Mouse (Mus musculus) forelimb bud, embryonic 11.5 days (tissue): ENCODE data around the gene Ptpn7.

Experiments
- DNase-seq: peaks from one replicate; pipeline ENCODE4 v3.0.0-alpha.2; 2012; ENCODE audit warnings: low read depth, low spot score

Ptpn7 gene

DNA sequence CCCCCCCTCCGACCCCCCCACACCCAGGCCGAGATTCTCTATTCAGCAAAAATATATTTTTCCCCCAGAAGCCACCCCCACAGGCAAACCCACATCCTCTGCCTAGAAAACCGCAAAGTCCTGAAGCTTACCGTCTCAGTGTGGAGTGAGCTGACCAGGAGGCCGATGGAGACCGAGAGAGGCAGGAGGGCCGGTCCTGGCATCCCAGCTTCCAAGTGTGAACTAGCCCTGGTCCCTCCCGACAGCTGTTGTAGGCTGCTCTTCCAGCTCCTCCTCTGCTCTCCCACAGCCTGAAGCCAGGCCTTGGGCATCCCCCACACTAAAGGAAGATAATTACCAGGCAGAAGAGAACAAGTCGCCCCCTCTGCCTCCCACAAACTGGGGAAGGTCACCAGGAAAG lies 3.5 kb upstream of the Ptpn7 start:
- DNase-seq, result no peak

DNA sequence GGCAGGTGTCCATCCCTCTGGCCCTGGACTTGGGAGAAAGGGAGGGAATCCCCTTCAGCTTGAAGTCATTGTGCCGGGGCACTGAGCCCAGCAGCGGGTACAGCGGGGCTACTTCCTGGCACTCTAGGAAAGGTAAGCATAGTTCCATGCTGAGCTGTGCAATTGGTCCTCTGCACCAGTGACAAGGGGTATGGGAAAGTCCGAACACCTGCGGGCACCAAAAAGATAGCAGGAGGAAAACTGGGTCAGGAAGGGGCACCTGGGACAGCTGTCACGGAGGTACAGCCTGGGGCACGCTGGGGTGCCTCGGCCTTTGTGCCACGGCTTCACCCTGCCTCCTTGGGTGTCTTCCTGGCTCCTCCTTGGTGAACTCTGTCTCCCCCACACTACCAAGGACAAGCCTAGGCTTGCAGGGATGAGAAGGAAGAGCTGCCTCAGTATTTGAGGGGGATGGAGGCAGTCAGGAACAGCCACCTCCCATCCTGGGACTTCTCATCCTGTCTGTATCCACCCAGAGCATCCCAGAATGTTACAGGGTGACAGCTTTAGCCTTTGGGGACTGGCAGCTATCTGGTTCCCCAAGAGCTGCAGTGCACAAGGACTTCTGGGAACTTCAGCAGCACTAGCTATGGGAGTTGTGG lies 2.8 kb upstream of the Ptpn7 start:
- DNase-seq, result no peak

DNA sequence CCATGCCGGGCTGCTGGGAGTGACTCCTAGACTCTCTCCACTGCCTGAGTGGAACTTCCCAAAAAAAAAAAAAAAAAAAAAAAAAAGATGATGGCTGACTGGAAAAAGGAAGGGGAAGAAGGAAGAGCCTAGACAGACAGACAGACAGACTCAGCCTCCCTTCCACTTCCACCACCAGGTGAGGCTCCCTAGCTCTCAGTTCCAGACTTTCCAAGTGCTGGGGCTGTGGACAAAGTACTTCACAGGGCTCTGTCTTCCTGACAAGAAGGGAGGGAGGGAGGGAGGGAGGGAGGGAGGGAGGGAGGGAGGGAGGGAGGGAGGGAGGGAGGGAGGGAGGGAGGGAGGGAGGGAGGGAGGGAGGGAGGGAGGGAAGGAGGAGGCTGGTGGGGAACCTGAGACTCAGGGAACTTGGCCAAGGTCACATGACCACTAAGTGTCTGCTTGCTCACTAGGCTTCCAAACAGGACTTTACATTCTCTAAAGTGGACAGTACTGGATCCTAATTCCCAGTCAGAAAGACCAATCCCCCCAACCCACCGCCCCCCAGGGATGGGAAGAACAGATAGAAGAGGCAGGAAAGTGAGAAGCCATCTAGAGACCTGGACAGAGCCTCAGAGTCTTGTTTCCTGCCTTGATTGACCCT lies 2.0 kb upstream of the Ptpn7 start:
- DNase-seq, result no peak

DNA sequence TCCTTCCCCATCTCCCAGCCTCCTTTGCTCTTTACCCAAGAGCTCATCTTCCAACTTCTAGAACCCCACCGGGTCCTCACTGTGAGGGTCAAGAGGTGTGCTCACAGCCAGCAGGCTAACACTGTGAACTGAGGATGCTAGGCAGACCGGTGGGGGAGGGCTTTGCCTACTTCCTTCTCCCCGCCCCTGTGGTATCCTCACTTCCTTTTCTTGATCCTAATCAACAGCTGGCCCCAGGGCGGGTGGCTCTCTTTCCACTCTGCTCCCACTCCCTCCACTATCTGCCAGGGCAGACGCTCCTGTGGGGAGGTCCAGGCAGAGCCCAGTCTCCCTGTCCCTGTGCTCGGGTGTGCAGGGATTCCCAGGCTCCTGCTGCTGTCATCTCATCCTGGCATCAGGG lies 1.5 kb upstream of the Ptpn7 start:
- DNase-seq, result no peak

DNA sequence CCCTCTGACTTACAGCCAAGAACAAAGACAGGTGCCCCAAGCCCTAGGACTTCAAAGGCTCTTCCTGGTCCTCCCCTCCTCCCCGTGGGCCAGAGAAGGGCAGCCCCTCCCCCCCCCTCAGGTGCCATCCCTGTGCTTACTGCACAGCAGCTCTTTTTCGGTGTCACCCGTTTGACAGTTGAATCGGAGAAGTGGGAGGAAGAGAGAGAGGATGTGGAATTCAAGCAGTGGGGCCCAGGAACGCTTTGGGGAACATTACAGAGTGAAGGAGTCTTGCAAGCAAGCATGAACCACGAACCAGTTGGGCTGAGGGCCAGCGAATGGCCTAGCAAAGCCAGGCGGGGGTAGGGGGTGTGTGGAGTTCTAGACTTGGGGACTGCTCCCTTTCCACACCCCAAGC lies 940 bp upstream of the Ptpn7 start:
- no peak for DNase-seq

DNA sequence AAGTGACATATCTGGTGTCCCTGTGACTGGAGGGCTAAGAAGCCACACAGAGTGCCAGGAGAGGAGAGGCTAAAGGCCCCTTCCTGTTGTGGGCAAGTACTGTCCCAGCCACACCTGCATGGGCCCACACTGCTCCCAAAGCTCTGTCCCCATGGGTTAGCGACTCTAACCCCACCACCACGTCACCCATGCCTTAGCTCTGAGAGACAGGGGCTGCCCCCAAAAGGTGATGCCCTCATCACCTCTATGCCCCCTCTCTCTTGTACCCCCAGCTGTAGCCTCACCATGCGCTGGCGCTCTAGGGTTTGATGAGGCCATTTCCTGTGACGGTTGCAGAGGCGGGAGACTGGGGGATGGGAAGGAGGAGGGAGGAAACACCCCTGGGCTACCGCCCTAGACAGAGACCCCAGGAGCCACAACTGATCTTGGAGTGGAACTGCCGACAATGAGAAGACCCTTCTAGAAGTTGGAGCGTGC lies 431 bp downstream of the Ptpn7 start:
- no peak for DNase-seq

DNA sequence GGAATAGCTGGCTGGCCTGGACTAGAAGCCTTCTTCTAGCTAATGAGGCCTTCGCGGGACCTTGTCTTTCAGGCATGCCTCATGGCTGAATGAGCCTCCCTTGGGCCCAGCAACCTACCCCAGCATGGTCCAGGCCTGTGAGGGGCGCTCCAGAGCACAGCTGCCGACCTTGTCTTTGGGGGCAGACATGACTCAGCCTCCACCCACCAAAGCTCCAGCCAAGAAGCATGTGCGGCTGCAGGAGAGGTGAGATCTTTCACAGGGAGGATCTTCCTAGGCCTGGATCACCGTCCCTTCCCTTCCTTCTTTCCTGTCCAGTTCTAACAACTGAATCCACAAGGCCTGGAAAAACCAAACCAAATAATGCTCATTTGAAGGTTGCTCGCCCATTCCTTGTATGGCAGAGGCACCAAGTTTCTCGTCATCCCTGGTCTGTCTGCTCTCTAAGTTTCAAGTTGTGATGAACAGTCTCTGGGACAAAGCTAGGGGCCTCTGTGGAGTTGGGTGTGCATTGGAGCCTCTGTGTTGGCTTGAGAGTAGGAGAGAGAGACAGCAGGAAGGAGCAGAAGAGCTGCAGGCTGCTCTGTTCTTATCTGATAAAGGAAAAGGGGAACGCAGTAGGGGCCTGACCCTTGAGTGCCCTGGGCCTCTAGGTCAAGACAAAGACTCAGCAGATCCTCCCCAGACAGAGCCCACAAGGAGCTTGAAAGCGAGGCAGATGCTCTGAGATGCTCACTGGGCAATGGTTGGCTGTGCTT lies 1.4 kb downstream of the Ptpn7 start:
- no peak for DNase-seq

DNA sequence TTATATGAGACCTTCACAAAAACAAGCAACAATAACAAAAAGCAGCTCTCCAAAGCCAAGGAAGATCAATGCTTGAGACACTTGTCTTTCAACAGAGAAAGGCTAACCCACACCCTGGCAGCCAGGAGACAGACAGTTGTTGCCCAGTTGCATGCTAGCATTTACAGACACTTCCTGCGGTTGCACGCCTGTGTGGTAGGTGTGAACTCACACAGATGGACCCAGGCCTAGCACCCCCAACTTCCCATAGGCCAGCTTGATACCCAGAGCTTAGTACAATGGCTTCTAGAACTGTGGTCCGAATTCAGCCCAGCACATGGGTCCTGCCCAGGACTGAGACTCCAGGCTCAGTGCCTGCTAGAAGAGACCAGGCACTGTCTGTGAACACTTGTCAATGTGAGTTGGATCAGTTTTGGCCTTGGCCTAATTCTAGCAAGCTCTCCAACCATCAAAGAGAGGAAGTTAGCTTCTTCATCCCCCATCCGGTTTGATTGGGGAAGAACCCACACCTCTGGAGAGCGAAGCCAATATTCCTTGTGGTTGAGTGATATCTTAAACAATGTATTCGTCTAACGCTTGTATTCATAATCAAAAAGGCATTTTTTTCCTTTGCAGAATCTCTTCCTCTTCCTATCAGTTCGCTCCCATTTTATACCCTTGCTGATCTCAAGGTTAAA lies 2.7 kb downstream of the Ptpn7 start:
- no peak for DNase-seq

DNA sequence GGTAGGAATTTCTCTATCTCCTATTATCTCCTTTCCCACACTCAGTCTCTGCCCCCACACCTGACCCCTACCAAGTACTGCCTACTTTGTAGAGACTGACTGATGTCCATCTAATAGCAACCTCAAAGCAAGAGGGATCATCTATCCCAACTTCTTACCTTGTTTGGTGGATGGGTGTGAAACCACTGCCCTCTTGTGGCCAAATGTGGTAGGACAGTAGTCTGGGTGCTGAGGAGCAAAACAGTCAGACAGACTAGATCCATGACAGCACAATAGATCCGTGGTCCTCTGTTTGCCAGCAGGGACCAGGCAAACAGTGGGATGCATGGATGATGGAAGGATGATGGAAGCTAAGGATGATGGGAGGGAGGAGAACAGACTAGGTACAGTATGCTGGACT lies 4.0 kb downstream of the Ptpn7 start:
- peak; percentile 80 for DNase-seq

DNA sequence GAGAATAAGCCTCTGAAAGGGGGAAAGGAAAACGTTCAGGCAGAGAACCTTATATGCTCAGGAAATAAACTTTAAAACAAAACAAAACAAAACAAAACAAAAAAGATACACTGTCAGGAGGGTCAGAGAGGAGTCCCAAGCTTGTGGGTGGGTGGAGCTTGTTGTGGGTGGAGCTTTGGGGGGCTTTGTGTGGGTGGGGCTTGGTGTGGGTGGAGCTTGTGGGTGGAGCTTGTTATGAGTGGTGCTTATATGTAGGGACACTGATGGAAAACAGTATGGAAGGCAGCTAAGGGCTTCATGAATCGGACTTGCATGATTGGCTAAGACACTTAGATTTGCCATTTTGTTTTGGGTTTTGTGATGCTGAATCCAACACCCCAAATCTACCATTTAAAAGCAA lies 7.4 kb downstream of the Ptpn7 start:
- DNase-seq, result no peak

DNA sequence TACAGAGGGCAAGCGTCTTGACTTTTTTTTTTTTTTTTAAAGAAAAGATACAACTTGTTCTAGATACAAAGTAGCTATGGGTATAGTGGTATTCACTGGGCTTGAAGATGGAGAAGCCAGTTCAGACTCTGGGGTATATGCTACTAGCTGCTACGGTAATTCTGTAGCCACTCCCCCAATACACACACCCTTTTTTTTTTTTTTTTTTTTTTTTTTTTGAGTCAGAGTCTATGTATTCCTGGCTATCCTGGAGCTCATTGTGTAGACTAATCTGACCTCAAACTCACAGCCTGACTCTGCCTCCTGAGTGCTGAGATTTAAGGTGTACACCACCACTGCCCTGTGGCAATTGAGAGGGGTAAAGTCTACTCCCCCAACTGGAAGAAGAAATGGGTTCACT lies 10.0 kb downstream of the Ptpn7 start:
- DNase-seq, result no peak

DNA sequence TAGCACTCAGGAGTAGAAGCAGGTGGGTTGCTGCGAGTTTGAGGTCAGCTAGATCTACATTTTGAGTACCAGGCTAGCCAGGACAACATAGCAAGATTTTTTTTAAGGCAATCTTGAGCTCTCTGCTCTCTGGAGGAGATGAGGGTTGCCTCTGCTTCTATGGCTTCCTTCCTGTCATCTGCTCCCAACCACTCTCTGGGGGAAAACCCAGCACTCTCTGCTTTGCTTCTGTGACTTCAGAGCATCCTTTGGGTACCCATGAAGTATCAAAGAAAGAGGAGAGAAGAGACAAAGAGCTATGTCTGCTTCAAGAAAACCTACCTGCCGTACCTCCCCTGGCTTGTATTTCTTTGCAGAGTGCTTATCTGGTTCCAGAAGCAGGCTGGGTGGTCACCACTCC lies 11.4 kb downstream of the Ptpn7 start:
- DNase-seq, result no peak

DNA sequence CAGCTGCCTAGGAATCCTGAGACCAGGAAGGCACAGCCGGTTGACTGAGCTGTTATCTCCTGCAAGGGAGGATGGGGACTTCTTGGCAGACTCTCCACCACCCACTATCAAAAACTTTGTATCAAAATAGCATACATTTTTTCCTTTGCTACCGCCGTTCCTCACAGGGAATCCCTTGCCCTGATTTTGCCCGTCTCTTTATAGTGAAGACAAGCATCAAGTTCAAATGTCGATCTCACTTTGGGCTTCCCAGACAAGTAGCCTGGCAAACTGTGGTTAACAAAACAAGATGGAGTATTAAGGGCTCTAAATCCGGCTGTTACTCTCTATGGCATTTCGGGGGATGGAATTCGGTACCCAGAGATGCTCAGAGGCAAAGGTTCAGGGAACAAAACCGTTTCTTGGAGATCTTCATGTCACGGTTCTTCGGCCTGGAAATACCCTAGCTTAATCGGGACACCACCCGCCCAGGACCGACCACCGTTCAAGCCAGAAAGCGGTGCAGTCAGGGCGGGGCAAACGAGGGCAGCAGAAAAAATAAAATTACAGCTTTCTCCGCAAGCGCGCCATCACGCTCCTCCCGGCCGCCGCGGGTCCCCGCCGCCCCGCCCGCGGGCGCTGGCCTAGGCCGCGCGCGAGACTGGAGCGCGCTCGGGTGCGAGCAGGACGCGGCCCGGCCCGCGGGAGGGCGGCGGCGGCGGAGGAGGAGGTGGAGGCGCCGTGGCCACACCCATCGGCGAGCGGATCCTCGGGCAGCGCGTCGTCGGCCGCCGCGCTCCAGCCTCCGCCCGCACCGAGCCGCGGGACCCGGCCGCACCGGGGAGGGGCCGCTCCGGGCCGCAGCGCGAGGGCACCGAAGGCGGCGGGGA lies 13.8 kb downstream of the Ptpn7 start, which contains the start of gene Arl8a:
TSS of gene Arl8a (plus strand) at position 748 of the 869 bp plus-strand sequence.
- DNase-seq, result peak; percentile 57

DNA sequence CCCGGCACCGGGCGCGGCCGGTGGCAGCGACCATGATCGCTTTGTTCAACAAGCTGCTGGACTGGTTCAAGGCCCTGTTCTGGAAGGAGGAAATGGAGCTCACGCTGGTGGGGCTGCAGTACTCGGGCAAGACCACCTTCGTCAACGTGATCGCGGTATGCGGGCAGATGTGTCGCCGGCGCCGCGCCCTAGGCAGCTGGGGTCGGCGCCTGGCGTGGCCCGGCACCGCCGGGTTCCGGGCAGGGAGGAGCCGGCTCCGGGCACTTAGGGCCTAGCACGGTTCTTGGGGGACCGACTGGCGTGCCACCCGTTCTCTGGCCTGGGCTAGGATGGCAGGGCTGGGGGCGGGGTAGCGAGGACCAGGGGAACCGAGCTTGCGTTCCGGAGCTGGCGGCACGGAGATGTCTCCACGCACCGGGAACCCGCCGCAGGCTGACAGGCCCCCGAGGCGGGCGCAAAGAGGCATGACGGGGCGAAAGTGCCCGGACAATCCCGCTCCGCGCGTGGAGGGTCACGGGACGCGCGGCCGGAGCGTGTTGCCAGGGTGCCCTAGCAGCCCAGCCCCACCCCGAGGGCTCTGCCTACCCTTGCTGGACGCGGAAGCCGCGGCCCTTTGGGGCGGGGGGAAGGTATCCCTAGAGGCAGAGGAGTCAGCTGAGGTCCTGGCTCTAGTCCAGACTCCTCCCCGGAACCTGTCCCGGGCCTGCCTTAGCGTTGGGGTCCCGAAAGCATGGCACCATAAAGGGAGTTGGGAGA lies 14.6 kb downstream of the Ptpn7 start:
- no peak for DNase-seq

DNA sequence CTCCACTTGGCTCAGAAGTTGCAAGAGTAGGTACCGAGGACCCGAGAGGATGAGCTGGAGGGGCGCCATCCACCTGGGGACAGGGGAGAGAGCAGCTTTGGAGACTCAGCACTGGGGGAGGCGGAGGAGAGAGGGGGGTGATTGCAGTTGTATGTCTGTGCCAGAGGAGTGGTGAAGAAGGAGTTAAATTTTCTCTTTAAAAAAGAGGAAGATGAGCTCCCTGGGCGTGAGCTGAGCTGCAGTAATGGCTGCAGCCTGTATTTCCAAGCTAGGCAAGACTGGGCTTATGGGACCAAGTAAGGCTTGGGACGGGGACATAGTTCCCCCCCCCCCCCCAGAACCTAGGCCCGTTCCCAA lies 15.2 kb downstream of the Ptpn7 start:
- DNase-seq, result no peak

DNA sequence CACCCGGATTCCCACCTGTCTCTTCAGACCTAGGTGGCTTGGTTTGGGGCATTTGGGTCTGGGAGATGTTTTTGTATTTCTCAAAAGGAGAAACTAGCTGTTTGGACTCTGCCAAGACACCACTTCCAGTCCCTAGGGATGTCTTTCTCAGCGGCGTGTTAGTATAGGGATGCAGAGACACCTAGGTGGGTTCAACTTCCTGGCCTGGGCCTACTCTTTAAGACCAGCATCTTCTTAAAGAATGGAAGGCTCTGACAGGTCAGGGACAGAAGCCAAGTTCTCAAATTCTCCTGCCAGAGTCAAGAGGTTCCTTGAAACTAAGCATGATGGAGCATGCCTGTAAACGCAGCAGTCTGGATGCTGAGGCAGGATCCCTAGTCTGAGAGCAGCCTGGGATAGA lies 16.0 kb downstream of the Ptpn7 start:
- DNase-seq, result no peak

DNA sequence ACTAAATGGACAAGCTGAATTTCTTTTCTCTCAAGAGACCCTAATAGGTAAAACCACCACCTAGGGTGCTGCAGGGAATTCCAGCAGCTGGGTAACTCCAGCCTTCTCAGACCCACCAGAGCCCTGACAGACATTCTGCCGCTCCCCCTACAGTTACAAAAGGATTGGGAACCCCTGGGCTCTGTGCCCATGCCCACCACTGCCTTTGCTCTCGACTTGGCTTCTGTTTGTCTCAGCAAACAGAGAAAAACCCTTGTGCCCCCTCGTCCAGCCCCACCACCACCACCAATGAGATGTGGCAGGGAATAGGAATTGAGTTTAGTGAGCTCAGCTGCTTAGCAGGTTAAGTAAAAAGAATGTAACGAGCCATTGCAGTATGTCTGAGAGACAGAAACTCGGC lies 16.5 kb downstream of the Ptpn7 start:
- no peak for DNase-seq

DNA sequence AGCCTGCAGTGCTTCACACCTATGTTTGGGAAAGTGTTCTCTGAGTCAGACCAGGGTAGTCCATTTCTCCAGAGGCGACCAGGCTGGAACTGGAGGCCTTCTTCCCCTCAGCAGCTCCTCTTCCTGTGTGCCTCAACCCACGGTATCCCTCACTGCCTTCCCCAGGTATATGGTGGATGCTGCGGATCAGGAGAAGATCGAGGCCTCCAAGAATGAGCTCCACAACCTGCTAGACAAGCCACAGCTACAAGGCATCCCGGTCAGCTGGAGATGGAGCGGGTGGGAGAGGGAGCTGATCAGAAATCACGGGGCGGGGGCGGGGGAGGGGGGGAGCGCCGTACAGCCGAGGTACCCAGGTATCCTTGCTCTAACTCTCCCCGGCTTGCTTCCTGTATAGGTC lies 21.5 kb downstream of the Ptpn7 start:
- no peak for DNase-seq

DNA sequence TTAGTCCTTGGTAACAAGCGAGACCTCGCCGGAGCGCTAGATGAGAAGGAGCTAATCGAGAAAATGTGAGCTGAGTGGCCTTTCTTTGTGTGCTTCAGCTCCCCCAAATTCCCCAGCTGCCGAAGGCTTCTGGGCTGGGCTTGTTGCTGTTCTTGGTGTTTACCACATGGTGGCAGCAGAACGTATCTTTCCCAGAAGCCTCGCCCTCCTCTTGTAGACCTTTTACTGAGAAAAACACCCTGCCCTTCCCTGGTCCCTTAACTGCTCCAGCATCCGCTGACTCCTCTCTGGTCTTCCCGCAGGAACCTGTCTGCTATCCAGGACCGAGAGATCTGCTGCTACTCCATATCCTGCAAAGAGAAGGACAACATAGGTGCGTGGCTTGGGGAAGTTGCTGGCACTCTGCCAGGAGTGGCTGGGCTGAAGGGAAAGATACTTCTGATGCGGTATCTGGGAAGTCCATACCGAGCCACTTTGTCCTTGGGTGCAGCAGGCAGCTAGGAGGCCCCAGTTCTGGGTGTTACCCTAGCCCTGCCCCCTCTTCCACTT lies 22.0 kb downstream of the Ptpn7 start:
- DNase-seq, result peak; percentile 92

DNA sequence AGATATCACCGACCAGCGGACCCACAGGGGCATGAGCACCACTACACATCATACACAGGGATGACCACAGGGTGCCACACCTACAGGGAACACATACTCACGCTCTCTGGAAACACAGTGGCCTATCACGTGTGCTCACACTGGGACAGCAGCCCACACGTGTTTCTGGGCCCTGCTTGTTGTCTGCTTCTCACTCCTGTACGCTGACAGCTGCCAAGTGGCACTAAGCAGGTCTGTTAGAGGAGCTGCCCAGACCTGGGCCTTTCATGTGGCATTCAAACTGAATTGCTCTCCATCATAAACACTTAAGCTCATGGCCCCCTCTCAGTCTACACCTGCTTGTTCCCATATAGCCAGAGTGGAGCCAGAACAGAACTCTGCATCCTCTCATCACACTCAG lies 23.8 kb downstream of the Ptpn7 start:
- no peak for DNase-seq
